Mouse (Mus musculus): Measurements from ENCODE around the gene Vwa7. TPM values are rescaled to one million over a fixed set of nuclear protein-coding genes. Genes with fewer than 3 reads are reported as not detected.
A peak's percentile ranks its signal among the peaks of the same experiment; 100 is the strongest.

Gene Vwa7
- total RNA-seq, 4 experiments from 2014 or later: 0.75 to 1.8 (median 1.2) TPM

GRCm38 (mm10) chr17:35046681-35047455, 30.5 kb downstream of the Vwa7 start, which contains the start of gene Msh5:
Msh5 (minus strand) TSS chr17:35046745.
- peak; percentile 96 for DNase-seq

GRCm38 (mm10) chr17:35047688-35048087, 31.3 kb downstream of the Vwa7 start:
- DNase-seq: no peak

- no peak for DNase-seq
Observed at GRCm38 (mm10) chr17:35048149-35048931, 32.0 kb downstream of the Vwa7 start.

GRCm38 (mm10) chr17:35048932-35049440, 32.6 kb downstream of the Vwa7 start:
- no peak for DNase-seq

GRCm38 (mm10) chr17:35049561-35050016, 33.2 kb downstream of the Vwa7 start, which contains the start of gene Clic1:
Clic1 (plus strand) TSS chr17:35049966.
- peak; percentile 38 for DNase-seq

- DNase-seq: peak; percentile 49
Observed at GRCm38 (mm10) chr17:35050126-35050750, 33.9 kb downstream of the Vwa7 start.

- DNase-seq: peak; percentile 82
Observed at GRCm38 (mm10) chr17:35051156-35052086, 35.0 kb downstream of the Vwa7 start.

- no peak for DNase-seq
Observed at GRCm38 (mm10) chr17:35052271-35052798, 36.0 kb downstream of the Vwa7 start.

- no peak for DNase-seq
Observed at GRCm38 (mm10) chr17:35055691-35056495, 39.5 kb downstream of the Vwa7 start.

GRCm38 (mm10) chr17:35057090-35057489, 40.7 kb downstream of the Vwa7 start:
- DNase-seq: no peak

GRCm38 (mm10) chr17:35058316-35058715, 41.9 kb downstream of the Vwa7 start:
- DNase-seq: no peak

- DNase-seq: peak; percentile 75
Observed at GRCm38 (mm10) chr17:35058911-35059892, 42.8 kb downstream of the Vwa7 start, which contains the start of gene Ddah2. Ddah2 (plus strand) TSS chr17:35059035.

- DNase-seq: no peak
Observed at GRCm38 (mm10) chr17:35060071-35060470, 43.7 kb downstream of the Vwa7 start.

GRCm38 (mm10) chr17:35060737-35061297, 44.4 kb downstream of the Vwa7 start:
- no peak for DNase-seq

- DNase-seq: no peak
Observed at GRCm38 (mm10) chr17:35061299-35061698, 44.9 kb downstream of the Vwa7 start.

GRCm38 (mm10) chr17:35063466-35063865, 47.1 kb downstream of the Vwa7 start:
- no peak for DNase-seq

GRCm38 (mm10) chr17:35064378-35064877, 48.0 kb downstream of the Vwa7 start:
- DNase-seq: no peak
